Mouse (Mus musculus): ENCODE measurements around the gene Lrba.

Lrba gene

DNA sequence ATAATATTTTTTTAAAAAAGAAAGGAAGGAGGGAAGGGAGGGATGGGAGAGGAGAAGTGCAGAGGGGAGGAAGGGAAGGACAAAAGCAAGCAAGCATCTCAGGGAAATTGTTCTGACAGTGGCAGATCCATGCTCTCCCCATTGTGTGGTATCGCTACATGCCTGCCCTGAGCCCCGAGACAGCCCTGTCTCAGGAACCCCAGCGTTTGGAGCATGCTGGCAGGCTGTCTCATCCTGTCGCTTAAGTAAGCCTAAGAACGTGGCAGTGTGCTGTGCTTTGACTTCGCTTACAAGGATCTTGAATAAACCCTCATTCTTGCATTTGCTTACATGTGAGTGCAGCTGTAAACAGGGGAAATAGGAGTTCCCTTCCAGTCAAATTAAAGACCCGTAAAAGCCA lies 526.2 kb downstream of the Lrba start:
- no peak for DNase-seq (ENCODE audit: extremely low spot score, low read depth, low spot score)

GRCm38 (mm10) chr3:86754178-86754577 lies 529.7 kb downstream of the Lrba start:
- no peak for DNase-seq (ENCODE audit: extremely low spot score, low read depth, low spot score)

GRCm38 (mm10) chr3:86754595-86755557 lies 530.4 kb downstream of the Lrba start:
- no peak for DNase-seq (ENCODE audit: extremely low spot score, low read depth, low spot score)

GRCm38 (mm10) chr3:86756548-86756947 lies 532.1 kb downstream of the Lrba start:
- no peak for DNase-seq (ENCODE audit: extremely low spot score, low read depth, low spot score)

DNA sequence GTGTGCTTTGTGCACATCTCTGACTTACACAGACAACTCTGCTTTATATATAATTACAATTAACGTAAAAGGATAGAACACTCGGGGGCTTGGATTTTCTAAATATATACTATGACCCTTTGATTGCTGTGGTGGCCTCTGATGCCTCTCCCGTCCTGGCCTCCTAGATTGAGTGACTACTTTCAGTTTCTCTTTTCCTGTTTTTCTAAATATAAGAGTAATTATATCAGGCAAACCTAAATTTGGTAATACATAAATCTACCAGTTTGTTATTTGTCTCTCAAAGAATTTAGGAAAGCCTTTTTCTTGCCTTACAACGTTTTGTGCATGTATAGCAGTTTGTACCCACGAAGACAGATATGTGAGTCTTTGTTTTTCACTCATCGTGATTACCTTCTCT lies 534.2 kb downstream of the Lrba start:
- no peak for DNase-seq (ENCODE audit: extremely low spot score, low read depth, low spot score)

- no peak for DNase-seq (ENCODE audit: extremely low spot score, low read depth, low spot score)
Measured at GRCm38 (mm10) chr3:86759383-86759782, 534.9 kb downstream of the Lrba start.

GRCm38 (mm10) chr3:86759834-86760233 lies 535.4 kb downstream of the Lrba start:
- DNase-seq (ENCODE audit: extremely low spot score, low read depth, low spot score) = no peak

- DNase-seq (ENCODE audit: extremely low spot score, low read depth, low spot score) = no peak
Measured at GRCm38 (mm10) chr3:86760474-86760873, 536.0 kb downstream of the Lrba start.

DNA sequence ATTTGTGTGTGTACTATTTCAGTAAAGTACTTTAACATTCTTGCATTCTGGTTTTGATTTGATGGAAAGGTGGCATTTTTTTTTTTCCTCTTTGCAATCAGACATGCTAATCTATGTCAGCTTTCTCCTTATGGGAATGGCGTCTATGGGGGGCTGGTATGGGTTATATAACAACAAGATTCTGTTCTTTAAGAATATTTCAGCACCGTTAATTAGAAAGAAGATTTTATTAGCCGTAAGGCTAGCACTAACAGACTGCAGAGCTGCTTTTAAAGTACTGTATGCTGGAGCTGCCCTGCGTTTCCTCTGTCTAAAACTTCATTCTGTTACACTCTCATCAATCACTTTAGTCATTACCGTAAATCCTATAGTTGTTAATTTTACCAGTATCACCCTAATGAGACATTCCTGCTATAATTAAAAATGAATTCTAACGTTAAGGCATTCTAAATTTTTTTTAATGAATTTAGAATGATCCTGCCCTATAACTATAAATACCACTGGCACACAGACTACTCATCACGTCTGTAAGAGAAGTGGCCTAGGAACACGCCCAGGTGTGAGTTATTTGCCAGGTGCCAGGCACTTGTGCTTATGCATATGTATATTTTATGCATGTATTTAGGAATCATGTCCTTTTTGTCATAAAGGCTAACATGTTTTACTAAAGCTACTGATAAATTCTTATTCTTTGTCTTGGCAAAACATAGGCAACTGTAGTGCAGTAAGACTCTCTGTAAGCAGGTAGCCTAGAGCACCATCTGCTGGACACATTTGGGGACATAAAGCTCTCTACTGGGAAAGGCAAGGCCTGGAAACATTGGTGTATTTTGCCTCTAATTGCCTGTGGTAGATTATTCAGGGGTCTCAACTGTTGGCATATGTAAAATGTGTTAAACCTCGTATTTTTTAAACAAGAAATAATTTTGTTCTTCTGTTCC lies 536.9 kb downstream of the Lrba start:
- DNase-seq (ENCODE audit: extremely low spot score, low read depth, low spot score) = peak; percentile 91

DNA sequence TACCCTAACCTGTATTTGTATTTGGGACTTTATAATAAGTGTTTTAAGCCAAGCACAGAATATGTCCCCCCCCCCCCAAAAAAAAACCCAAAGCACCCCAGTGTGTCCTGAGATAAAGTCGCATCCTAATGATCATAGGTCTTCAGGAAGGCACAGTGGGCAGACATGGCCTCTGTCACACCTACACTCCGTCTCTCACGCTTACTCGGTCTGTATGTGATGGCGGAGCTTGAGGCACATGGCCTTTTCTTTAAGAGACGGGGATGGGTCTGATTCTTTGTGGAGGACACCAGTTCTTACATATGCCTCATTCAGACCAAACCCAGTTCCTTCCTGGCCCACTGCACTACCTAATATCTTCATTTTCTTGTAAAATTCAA lies 537.5 kb downstream of the Lrba start:
- DNase-seq (ENCODE audit: extremely low spot score, low read depth, low spot score) = no peak

DNA sequence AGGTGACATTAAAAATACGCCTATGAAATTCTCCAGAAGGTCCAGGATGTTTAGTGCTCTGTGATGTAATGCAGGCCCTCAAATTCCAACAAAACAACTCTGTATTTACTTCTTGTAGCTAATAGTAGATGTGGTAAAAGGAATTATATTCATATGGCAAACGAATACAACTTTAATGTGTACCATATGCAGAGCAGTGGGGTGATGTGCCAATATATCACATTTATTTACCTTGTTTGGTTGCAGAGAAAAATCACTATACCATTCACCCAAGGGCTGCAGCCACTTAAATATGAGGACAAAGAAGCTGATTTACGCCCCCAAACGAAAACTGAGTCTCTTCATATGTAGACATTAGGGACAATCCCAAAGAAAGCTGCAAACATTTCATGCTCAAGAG lies 538.0 kb downstream of the Lrba start:
- no peak for DNase-seq (ENCODE audit: extremely low spot score, low read depth, low spot score)

- DNase-seq (ENCODE audit: extremely low spot score, low read depth, low spot score) = no peak
Measured at GRCm38 (mm10) chr3:86768553-86768952, 544.1 kb downstream of the Lrba start.

DNA sequence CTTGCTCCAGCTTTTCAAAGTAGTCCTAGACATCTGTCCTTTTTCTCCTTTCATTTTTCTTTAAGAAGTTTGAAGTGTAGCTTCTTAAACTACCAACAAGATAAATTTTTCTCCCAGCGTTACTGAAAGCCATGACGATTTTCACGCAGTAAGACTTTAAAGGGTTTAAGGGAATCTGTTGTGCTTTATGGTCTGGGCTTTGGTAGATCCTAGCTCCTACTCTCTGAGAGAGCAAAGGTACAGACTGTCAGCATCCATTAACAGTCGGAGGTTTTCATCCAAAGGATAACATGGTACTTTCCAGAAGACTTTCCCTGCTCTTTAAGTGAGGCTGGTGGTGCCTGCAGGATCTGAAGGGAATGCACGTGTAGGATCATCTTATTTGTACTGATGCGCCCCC lies 544.5 kb downstream of the Lrba start:
- DNase-seq (ENCODE audit: extremely low spot score, low read depth, low spot score) = no peak

DNA sequence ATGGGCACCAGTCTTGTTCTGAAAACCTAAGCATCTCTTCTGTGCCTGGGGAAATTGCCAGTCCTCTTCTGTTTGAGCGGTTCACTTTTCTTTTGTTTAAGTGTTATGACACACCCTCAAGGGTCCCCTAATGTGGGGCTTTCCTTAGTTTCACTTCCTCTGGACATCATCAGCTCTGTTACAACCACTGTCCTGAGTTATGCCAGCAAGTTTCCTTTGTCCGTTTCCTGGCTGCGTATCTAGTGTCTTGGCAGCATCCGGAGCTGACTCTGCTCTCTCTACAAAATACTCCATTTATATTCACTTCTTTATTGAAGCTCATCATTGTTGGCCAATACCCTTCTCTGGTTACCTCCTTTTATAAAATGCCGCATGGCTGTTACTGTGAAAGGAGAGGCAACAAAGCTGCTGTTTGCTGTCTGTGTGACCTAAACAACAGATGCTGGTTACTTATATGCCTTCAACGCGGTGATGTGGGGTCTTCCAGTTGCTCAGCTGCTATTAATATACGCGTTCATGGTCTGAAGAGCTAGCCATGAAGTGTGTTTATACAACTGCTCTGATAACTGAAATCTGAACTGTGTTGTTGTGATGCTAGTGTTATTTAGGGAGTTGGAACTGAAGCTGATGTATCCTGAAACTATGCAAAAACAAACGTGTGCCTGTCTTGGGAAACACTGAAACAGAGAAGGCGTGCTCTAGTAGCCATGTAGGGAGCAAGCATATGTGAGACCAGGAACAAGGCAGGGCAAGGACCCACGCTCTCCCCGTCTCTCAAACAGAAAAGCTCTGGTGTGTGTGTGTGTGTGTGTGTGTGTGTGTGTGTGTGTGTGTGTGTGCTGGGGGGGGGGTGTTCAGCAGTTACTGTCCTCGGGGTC lies 550.3 kb downstream of the Lrba start:
- DNase-seq (ENCODE audit: extremely low spot score, low read depth, low spot score) = no peak

DNA sequence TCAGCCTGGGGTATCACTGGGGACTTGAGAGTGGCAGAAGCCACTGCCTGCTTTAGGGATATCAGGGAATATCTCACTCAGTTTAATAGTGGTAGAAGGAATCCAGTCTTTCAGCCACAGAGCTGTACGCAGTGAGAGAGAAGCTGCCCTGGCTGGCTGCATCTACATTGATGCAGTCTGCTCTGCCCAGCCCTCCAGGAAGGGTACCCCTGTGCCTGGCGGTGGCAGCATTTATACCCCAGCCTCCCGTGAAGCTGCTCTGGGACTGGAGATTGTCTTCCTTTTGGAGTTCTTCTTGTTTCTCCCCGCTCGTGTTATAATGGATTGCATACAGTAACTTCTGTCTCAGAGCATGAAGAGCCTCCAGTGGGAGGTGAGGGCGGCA lies 551.0 kb downstream of the Lrba start:
- DNase-seq (ENCODE audit: extremely low spot score, low read depth, low spot score) = no peak

DNA sequence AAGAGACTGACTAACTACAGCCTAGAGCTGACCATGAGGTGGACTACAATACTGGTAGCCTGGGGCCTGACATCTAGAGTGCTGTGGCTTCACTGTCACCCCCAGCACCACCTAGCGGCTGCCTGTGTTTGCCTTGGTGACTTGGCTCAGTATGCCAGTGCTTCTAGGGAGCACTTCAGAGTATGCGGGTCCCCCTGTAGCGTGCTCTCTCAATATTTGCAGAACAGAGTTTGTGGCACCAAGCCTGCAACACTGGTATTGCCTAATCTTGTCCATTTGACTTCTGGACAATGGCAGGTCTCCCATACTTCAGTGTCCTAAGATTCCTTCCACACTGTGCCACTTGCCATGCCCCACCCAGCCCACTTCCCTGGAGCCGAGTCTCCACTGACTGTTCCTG lies 555.2 kb downstream of the Lrba start:
- DNase-seq (ENCODE audit: extremely low spot score, low read depth, low spot score) = no peak

DNA sequence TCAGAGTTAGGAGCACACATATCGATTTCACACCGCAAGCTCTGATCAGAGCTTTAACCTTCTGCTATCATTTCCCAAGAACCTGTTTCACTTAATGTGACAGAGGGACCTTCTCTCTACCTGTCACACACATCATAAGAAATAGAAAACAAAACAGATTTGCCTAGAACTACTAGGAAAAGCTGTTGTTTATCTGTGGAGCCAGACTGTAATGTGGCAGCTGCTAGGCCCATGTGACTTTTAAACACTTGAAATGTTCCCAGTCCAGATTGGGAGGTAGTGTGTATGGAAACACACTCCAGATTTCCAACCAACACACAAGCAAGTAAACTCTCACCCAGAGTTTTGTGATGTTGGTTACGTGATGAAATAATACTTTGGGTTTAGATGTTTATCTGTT lies 559.6 kb downstream of the Lrba start:
- no peak for DNase-seq (ENCODE audit: extremely low spot score, low read depth, low spot score)

GRCm38 (mm10) chr3:86784930-86785329 lies 560.5 kb downstream of the Lrba start:
- no peak for DNase-seq (ENCODE audit: extremely low spot score, low read depth, low spot score)

DNA sequence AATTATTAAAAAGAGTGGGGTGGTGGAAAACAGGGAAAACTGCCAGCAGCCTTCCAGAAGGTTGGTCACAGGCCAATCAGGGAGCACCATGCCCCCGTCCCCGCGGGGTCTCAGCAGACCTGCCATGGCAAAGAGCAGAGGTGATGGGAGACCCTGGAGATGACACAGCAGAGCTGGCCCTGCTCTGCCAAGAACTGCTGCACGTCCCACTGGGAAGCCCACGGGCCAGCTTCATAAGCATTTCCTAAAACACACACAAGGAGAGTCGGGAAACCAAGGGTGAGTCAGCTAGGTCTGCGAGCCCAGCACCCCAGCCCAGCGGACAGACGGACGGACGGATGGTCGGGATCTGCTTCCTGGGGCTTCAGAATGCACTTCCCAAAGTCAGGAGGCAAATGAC lies 561.8 kb downstream of the Lrba start:
- DNase-seq (ENCODE audit: extremely low spot score, low read depth, low spot score) = no peak

DNA sequence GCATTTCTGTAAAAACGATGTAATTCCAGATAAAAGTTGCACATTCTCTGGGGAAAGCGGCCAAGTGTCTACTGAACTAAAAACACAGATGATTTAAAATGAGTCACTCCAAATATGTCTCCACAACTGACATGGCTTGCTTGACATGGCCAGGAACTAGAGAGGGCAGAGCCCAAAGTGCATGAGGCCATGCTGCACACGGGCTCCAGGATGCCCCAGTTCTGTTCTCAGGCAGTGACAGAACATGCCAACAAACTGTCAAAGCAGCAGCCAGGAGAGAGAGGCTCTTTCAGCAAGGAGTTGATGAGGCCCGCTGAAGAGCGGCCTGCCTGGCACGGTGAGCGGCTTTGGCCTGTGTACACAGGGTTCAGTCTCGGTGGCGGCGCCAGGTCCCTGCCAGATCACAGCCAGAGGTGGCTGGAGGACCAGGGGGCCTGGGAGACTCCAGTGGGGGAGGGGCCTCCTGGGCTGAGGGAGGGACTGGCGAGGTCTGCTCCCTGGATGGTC lies 562.4 kb downstream of the Lrba start:
- no peak for DNase-seq (ENCODE audit: extremely low spot score, low read depth, low spot score)
